Mouse (Mus musculus) MN1 (cell line): Measurements from ENCODE around the gene Ccdc117.
A peak's percentile ranks its signal among the peaks of the same experiment; 100 is the strongest.
"Not testable (repeated sequence)": the region's sequence is repeated elsewhere in the genome, so short reads cannot be mapped to it uniquely, and the experiment has no call there.

Experiments used
- DNase-seq: peaks from one replicate; pipeline ENCODE4 v3.0.0-alpha.2; 2016; ENCODE audit warnings: low spot score

Ccdc117 gene

DNA sequence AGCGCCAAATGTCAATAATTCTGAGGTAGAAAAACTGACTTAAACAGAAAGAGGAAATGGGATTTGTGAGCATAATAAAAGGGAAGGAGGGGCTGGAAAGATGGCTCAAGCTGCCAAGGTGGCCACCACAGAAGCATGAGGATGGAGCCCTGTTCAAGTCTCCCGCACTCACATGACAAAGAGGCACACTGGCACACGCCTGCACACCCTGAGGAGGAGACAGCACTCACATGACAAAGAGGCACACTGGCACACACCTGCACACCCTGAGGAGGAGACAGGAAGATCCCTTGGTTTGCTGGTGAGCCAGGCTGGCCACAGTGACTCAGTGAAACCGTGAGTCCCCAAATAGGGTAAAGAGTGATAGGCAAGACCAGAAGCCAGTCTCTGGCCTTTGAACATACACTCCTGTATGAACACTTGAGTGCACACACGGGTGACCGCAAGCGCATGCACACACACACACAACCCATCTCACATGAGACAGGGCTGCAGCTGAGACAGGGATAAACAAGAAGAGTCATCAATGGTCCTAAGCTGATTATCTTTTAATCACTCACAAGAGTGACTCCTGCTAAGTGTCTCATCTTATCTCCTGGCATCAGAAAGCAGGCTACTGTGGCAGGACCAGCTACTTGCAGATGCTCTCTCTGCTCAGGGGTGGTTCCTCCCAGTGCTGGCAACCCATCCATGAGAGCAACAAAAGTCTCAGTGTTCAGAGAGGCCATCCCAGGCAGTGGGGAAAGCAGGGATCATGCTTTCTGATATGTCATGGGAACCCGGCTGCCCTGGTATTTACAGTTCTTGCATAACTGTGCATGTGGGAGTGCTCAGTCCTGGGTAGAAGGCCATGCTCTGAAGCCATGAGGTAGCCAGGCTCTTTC lies 32.5 kb downstream of the Ccdc117 start:
- peak; percentile 76 for DNase-seq

DNA sequence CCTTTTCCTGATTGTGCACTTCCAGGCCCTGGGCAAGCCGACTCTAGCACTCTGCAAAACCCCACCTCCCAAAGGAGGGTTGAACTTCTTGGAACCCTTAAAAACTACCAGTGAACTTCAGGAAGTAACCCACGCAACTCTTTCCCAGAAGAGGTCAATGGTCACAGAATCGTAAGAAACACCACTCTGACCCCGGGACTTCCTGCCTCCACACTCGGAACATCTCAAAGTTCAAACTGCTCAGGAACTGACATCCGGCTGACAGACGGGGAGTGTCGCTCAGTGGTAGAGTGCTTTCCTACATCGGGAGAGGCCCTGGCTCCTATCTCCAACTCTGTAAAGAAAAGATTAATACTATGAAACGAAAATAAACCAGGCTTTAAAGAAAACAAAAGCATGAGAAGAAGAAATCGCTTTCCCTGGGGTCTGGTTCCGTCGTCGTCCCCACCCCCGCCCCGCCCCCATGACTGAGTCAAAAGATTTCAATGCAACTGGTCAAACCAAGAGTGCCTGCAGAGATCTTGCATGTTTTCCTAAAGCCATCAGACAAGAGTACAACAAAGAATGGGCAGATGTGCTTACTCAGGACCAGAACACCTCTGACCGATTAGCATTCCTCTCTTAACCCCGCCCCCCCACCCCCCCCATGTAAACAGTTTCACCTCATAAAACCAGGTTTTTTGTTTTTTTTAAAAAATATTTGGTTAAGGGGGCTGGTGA lies 36.0 kb downstream of the Ccdc117 start:
- DNase-seq: no peak

DNA sequence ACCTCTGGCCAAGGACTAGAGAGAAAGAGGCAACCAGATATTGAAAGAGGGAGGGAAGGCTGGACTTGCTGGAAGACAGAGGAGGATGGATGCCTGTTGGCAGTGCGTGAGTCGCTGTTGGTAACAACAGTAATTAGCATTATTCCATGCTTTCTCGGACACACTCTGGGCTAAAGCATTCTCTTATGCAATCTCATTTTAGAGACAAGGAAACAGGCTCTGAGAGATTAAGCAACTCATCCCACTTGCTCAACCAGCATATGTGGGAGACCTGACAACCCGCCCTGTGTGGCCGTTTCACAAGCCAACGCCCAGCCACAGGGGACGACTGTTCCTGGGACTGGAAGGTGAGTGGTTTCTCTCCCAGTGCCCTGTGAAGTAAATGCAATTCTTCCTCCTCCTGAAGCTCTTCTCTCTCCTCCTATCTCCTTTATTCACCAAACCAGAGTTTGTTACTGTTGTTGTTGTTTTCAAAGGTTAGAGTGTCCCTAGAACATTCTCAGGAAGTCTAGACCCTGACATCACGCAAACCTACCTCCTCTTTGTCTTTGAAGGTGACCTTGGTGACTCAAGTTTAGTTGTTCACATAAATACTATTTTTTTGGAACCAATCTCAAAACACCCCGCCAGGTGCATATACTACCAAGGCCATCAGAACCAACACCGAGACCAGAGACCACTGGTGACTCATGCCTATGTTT lies 39.5 kb downstream of the Ccdc117 start:
- no peak for DNase-seq

DNA sequence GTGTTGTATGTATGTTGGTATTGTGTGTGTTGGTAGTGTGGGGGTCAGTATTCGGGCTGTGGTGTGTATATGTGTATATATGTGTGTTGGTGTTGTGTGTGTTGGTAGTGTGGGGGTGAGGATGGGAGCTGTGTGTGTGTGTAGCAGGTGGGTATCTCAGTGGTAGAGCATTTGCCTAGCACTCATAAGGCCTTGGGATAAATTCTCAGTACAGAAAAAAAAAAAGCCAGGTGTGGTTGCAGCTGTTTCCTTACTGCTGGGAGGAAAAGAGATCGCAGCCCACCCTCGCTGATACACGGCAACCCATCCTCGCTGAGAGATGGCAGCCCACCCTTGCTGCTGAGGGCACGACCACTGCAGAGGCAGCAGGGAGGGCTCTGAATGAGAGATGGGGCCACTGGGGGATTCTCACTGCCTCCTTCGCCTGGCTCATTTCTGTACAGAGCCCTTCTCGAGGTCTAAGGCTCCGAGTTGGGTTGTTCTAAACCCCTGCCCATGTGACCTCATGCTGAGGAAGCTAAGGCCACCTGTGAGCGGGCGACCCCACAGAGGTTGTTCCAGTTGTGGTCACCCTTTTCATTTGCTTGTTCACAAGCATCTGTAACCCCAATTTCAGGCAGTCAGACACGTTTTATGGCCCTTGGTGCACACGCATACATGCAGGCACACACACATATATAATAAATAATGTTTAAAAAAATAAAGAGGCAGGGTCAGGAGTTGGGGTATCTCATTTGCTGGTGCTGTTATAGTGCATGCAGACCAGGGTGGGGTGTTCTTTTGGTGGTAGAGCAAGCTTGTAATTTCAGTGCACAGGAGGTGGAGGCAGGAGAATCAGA lies 40.9 kb downstream of the Ccdc117 start:
- no peak for DNase-seq

DNA sequence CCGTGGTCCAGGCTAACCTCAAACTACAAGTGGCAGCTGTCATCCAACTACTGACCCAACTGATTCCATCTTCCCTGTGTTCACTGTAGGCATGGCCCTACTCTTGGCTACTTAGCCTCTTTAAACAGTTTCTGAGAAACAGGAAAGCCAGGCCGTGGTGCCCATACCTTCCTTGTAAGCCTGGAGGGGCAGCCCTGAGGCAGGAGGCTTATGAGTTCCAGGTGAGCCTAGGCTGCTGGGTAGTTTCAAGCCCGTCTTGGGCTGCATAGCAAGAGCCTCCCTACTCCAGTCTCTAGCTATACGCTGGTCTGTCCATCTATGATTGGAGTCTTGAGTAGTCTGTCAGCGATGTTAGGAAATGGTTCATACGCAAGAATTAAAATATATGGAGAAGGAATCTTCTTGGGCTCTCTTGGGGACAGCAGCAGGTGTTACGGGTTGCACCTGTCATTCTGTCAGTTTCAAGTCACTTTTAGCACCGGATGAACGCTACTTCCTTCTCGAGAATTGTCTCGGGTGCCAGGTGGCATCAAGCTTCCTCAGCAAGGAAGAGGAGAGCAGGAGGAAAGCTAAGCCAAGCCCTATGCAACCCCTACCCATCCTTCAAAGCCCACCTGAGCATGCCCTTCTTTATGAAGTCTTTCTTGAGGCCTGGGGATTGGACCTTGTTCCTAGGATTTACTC lies 41.9 kb downstream of the Ccdc117 start:
- DNase-seq: no peak

DNA sequence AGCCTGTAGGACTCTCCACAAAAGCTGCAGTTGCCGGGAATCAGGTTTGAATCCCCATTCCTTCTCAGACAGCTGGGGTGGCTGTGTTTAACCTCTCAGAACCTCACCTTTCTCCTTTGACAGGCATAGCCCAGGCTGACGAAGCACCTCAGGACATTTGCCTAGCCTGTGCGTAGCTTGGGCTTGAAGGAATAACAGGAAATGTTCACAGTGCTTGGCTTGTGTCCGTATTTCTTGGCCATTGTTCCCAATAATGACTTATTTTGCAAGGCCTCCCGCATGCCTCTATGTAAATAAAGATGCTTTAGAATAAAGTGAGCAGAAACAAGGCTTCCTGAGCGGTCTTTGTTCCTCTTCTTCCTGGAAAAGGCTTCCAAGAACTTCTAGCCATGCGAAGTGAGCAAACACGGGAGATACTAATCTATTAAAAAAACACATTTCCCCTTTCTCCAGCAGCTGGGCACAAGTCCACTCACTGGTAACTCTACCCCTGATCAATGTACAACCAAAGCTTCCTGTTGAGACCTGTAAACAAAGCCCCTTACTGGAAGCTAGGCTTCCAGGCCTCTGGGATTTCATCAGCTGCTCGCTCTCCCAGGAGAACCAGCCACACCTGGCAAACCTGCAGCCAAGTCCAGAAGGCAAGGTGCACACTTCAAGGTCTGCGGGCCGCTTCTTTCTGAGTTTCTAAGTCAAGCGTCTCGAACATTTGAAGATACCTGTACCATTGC lies 42.9 kb downstream of the Ccdc117 start:
- no peak for DNase-seq

DNA sequence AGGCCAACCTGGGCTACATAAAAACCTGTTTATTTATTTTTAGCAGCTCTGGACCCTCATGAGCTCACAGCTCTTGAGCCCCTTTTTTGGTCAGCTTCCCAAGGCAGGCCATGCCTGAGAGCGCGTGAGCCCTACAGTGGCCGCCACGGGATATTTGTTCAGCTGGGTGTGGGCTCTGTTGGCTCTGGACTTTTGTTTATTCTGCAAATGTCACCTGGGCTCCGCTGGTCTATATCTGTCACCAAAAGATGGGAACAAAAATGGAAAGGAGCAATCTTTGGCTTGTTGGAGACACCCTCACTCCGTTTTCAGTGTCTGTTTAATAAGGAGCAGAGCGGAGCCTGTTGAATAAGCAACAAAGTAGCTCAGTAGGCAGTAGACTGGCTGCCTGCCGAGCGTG lies 43.6 kb downstream of the Ccdc117 start:
- DNase-seq: no peak

DNA sequence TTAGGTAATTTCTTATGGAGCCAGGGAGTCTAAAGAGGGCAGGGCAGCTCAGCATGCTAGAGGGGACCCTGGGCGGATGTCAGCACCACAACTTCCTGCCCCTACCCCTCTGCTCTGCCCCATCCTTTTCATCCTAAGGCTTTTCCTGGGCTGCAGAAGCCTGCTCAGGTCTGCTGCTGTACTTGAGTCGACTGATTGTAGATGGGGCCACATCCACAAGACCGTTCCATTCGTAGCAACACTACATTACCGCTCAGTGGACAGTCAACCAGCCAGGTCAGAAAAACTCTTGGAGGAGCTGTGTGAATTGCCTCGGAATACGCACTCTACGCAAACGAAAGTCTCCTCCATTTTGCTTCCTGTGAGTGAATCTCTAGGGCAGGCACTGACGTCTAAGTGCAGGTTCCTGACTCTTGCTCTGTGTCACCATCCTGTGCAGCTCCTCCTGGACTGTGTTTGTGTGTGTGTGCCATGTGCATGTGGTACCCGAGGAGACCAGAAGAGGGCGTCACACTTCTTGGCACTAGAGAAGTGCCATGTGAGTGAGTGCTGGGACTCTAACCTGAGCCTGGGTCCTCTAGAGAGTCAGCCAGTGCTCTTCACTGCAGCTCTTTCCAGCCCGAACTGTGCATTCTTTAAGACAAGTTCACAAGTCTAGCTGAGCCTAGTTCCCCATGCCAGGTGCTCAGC lies 45.3 kb downstream of the Ccdc117 start:
- DNase-seq: no peak

DNA sequence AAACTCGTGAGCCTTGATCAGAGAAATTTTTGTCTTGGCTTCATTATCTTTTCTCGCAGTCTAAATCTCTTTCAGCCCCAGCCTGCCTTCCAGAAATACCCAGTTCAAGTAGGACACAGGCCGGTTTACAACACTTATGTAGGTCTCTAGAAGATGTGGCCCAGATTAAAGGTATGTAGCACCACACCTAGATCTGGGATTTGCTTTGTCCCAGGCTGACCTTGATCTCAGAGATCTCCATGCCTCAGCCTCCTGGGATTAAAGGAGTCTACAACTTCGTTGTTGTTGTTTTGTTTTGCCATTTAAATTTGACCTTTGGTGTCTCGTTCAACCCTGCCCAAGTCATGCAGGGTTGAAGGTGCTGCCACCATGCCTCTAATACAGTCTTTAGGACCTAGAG lies 46.1 kb downstream of the Ccdc117 start:
- no peak for DNase-seq

DNA sequence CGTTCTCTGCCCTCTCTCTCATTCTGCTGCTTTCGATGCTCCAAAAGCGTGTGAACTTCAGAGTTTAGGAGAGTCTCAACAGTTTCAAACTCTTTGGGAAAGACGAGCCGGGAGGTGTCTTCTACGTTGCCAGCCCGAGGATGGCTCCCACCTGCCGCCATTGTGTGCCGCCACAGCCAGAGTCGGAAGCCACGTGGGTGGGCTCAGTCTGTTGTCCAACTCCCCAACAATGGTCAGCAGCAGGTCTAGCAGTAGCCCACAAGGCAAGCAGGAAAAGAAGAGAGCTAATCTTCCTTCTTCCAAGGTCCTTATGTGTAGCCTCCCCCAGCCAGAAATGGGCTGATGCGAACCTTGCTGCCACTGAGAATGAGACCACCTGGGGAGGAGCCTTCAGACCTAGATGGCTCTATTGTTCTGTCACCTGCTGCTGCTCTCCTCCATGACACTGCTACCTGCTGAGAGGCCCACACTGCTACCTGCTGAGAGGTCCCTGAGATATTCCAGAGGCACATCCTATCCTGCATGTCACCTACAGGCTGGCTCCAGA lies 46.6 kb downstream of the Ccdc117 start:
- no peak for DNase-seq

DNA sequence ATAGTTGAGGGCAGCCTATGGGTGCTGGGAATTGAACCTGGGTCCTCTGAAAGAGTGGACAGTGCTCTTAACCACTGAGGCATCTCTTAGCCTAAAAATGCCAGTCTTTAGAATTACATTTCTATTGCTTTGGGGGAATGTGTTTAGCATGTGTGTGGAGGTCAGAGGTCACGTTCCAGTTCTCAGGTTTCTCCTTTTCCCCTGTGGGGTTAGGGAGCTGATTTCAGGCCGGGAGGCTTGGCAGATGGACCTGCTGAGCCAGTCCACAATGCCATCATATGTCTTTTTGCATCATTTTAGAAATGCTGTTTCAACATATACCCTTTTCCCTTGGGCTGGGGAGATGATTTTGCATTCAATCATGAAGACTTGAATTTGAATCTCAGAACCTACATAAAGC lies 48.1 kb downstream of the Ccdc117 start:
- DNase-seq: no peak

DNA sequence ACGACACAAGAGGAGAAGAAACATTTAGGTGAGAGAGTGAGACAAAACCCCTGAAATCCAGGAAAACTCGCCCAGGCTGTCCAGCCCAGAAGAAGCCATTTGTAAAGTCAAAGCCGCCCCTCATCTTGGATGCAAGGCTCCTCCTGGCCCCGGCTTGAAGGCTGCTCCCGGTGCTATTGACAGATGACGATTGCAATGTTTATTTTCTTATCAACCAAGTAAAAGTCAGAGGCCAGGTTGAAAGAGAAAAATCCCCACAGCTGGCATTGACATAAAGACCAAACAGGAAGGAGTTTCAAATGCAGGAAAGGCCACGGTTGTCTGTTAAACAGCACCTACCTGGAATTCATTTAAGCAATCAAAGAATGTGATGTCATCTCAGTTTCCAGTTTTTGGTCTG lies 50.1 kb downstream of the Ccdc117 start:
- no peak for DNase-seq

DNA sequence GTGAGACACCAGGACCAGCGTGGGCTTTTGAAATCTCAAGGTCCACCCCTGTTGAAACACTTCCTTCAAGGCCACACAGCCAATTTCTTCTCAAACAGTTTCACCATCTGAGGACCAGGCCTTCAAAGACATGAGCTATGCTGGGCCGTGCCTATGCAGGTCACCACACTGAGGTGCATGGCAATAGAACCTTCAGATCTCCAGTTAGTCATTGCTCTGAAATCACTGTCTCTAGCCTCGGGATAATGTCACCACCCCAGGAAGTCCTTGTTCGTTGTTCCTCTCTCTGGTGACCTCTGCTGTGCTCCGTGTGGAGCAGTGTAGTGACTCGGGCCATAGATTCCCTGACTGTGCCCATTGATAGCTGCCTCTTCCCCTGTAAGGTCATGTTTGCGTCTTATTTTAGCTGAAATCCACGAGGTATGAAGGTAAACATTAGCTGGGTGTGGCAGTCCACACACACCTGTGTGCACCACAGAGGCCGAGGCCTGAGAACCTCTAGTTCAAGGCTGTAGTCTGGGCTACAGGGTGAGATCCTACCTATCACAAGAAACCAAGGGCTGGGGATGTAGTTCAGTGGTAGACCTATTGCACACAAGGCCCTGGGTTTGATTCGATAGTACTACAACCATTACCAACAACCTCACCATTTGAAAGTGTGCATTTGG lies 50.9 kb downstream of the Ccdc117 start:
- DNase-seq: no peak

DNA sequence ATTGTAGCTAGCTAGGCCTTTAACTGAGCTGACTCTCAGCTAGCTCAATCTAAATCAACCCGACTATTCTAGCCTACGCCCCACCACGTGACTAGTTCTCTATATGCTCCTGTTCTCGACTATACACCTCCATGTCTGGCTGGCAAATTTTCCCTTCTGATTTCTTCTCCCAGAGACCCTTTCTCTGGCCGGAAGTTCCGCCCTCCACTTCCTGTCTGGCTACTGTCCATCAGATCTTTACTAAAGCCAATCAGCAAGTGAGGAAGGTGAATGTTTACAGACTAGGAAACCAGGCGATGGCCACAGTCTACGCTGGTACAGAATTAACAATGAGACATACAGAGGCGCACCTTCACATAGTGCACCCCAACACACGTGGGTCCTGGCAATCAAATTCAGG lies 52.6 kb downstream of the Ccdc117 start:
- DNase-seq: not testable (repeated sequence)

DNA sequence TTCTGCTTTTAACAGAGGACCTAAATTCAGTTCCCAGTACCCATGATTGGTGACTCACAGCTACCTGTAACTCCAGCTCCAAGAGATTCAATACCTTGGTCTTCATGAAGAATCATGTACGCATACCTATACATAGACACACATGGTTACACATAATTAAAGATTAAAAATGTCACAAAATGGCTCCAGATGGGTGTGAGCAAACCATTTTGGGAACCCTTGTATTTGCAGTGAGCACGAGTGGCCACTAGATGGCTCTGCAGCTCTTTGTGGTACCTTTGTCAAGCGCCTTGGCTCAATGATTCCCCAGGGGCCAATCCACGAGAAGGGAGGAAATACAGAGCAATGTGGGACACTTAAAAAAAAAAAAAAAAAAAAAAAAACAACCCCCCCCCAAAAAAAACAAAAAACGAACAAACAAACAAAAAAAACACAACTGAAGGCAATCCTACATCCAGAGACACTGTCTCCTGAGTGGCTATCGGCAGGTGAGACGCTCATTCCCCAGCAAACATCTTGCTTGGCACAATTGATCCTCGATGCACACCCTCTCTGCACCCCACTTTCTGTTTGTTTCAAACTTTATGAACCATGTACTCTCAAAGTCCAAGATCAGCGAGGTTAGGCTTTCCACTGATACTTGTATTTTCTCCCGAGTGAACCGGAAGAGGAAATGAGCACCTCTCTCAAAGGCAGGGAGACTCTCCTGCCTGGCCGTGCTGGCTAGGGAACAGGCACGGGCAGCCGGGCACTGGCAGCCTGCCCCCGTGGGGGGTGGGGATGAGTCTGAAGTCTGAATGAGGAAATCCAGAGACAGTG lies 56.6 kb downstream of the Ccdc117 start:
- DNase-seq: peak; percentile 97

DNA sequence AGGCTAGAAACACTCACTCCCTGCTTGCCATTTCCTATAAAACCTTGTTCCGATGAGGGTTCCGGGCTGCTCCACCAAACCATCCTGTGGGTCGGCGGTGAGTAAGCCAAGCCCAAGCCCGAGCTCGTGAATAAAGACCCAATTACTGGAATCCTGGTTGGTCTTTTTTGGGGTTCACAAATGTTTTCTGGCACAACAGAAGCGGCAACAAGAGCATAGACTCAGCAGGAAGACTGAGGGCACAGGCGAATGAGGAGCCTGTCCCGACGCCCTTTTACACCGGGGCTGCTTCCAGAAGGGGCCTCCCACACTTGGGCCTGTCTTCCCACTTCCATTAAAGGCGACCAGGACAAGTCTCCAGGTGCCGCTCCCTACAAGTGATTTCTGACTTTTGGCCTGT lies 59.4 kb downstream of the Ccdc117 start:
- DNase-seq: no peak
